Mouse (Mus musculus) stomach, postnatal 0 days (tissue): ENCODE data around the gene Gm49396. TPM values are rescaled to one million over a fixed set of nuclear protein-coding genes. Genes with fewer than 3 reads are reported as not detected.

Source experiments
- ATAC-seq: fragments of 200-750 bp; cut with Nextera tagmentation; 2 replicates; pipeline ENCODE4 v1.8.0; 2017; ENCODE audit not compliant: low FRiP score, low TSS enrichment
- DNase-seq: peaks from one replicate; pipeline ENCODE4 v3.0.0-alpha.2; 2016; ENCODE audit warnings: low spot score
- H3K27ac ChIP-seq: fragments of 300-500 bp; sonication (generic); replicated peaks from 2 replicates; pipeline ENCODE4 v1.5.1; 2014; ENCODE audit warnings: mild to moderate bottlenecking, control low read depth
- H3K27me3 ChIP-seq: fragments of 300-500 bp; sonication (generic); 2 replicates; pipeline ENCODE4 v1.6.1; 2014; ENCODE audit warnings: low read length; ENCODE audit not compliant: control insufficient read depth, insufficient read depth
- H3K36me3 ChIP-seq: fragments of 300-500 bp; sonication (generic); 2 replicates; pipeline ENCODE4 v1.6.1; 2014; ENCODE audit warnings: low read length, mixed read lengths; ENCODE audit not compliant: control insufficient read depth, insufficient read depth
- H3K4me1 ChIP-seq: fragments of 300-500 bp; sonication (generic); replicated peaks from 2 replicates; pipeline ENCODE4 v1.6.1; 2014; ENCODE audit warnings: antibody characterized with exemption; ENCODE audit not compliant: control insufficient read depth, insufficient read depth
- H3K4me2 ChIP-seq: fragments of 300-500 bp; sonication (generic); replicated peaks from 2 replicates; pipeline ENCODE4 v1.6.1; 2014; ENCODE audit warnings: low read depth, mild to moderate bottlenecking, control low read depth, moderate library complexity
- H3K4me3 ChIP-seq: fragments of 300-500 bp; sonication (generic); 2 replicates; pipeline ENCODE4 v1.5.1; 2014; ENCODE audit warnings: low read depth, low read length, control low read depth
- H3K9ac ChIP-seq: fragments of 300-500 bp; sonication (generic); 2 replicates; pipeline ENCODE4 v1.6.1; 2014; ENCODE audit warnings: mild to moderate bottlenecking, low read length, control low read depth, mixed read lengths
- H3K9me3 ChIP-seq: fragments of 300-500 bp; sonication (generic); 2 replicates; pipeline ENCODE4 v1.6.1; 2016; ENCODE audit warnings: low read length; ENCODE audit not compliant: control insufficient read depth
- CTCF ChIP-seq: IDR thresholded peaks from 2 replicates; pipeline ENCODE4 v1.5.1; 2016; ENCODE audit warnings: antibody characterized with exemption, low read depth, mild to moderate bottlenecking, moderate library complexity
- EP300 ChIP-seq: optimal IDR thresholded peaks from 2 replicates; pipeline ENCODE3; 2016; ENCODE audit warnings: antibody characterized with exemption
- WGBS: fragments of 180-500 bp; shearing (Covaris S2); extraction: QIAGEN DNeasy Blood & Tissue Kit; methylation state at CpG from one replicate; pipeline ENCODE4 v1.1.7; 2014; 5-methylcytosine and 5-hydroxymethylcytosine counted together
- polyA plus RNA-seq: library from polyadenylated mRNA; unstranded; fragments of >200 nt; fragmentation: Nextera tagmentation; extraction: Ambion mirVana; gene quantifications from 2 replicates; pipeline ENCODE4 v1.2.1, GENCODE M21; 2015

Gene Gm49396
- polyA plus RNA-seq, 1 experiment from 2014 or later, result 2.5 TPM

- H3K4me3 ChIP-seq, result no peak overlapping the region
- H3K27ac ChIP-seq, result no peak overlapping the region
- H3K9ac ChIP-seq, result no peak overlapping the region
- peaks cover 68% of the 10 kb centered on the region for H3K36me3 ChIP-seq
- H3K4me2 ChIP-seq, result no peak overlapping the region
- DNase-seq (no peak), ATAC-seq (no peak)
- H3K9me3 ChIP-seq, result no peaks in the 10 kb centered on the region
- TF ChIP-seq EP300, result no peak
- TF ChIP-seq CTCF, result no peak
- WGBS, result 89% methylated on average over 5 of the region's 5 CpGs
- H3K27me3 ChIP-seq, result no peaks in the 10 kb centered on the region
- no peaks in the 10 kb centered on the region for H3K4me1 ChIP-seq
Observed at GRCm38 (mm10) chr7:30572389-30572788, 9.2 kb downstream of the Gm49396 start.

- ATAC-seq (no peak), DNase-seq (no peak)
- no peak overlapping the region for H3K27ac ChIP-seq
- 64% methylated on average over 2 of the region's 2 CpGs for WGBS
- H3K4me3 ChIP-seq, result no peak overlapping the region
- H3K4me2 ChIP-seq, result no peak overlapping the region
- TF ChIP-seq CTCF (no peak), EP300 (no peak)
- H3K9ac ChIP-seq, result no peak overlapping the region
- no peaks in the 10 kb centered on the region for H3K4me1 ChIP-seq
- H3K27me3 ChIP-seq, result no peaks in the 10 kb centered on the region
- H3K36me3 ChIP-seq, result peaks cover 69% of the 10 kb centered on the region
- H3K9me3 ChIP-seq, result no peaks in the 10 kb centered on the region
Observed at GRCm38 (mm10) chr7:30572969-30573368, 9.8 kb downstream of the Gm49396 start.

- Histone ChIP-seq H3K9me3 (no peaks in the 10 kb centered on the region), H3K4me1 (no peaks in the 10 kb centered on the region), H3K4me2 (no peak overlapping the region), H3K9ac (no peak overlapping the region), H3K27ac (no peak overlapping the region), H3K4me3 (no peak overlapping the region), H3K36me3 (peaks cover 81% of the 10 kb centered on the region), H3K27me3 (no peaks in the 10 kb centered on the region)
- ATAC-seq (no peak), DNase-seq (no peak)
- WGBS, result 92% methylated on average over 8 of the region's 8 CpGs
- TF ChIP-seq CTCF (no peak), EP300 (no peak)
Observed at GRCm38 (mm10) chr7:30579950-30580349, 16.8 kb downstream of the Gm49396 start.

- no peaks in the 10 kb centered on the region for H3K9me3 ChIP-seq
- H3K4me1 ChIP-seq, result no peaks in the 10 kb centered on the region
- H3K27me3 ChIP-seq, result no peaks in the 10 kb centered on the region
- H3K27ac ChIP-seq, result no peak overlapping the region
- peaks cover 73% of the 10 kb centered on the region for H3K36me3 ChIP-seq
- 92% methylated on average over 16 of the region's 16 CpGs for WGBS
- TF ChIP-seq CTCF (no peak), EP300 (no peak)
- DNase-seq (no peak), ATAC-seq (no peak)
- no peak overlapping the region for H3K4me2 ChIP-seq
- H3K9ac ChIP-seq, result no peak overlapping the region
- no peak overlapping the region for H3K4me3 ChIP-seq
Observed at GRCm38 (mm10) chr7:30581547-30581946, 18.4 kb downstream of the Gm49396 start.

- no peaks in the 10 kb centered on the region for H3K9me3 ChIP-seq
- H3K4me2 ChIP-seq, result no peak overlapping the region
- H3K27ac ChIP-seq, result no peak overlapping the region
- H3K27me3 ChIP-seq, result no peaks in the 10 kb centered on the region
- ATAC-seq (no peak), DNase-seq (no peak)
- H3K4me1 ChIP-seq, result 0 out of 2 replicates have a peak, but pooled peaks cover 3% of the 10 kb centered on the region
- WGBS, result 93% methylated on average over 10 of the region's 10 CpGs
- no peak overlapping the region for H3K4me3 ChIP-seq
- TF ChIP-seq CTCF (no peak), EP300 (no peak)
- H3K36me3 ChIP-seq, result peaks cover 52% of the 10 kb centered on the region
- H3K9ac ChIP-seq, result no peak overlapping the region
Observed at GRCm38 (mm10) chr7:30584339-30584738, 21.2 kb downstream of the Gm49396 start.

- TF ChIP-seq EP300 (no peak), CTCF (no peak)
- Histone ChIP-seq H3K27me3 (no peaks in the 10 kb centered on the region), H3K4me3 (no peak overlapping the region), H3K36me3 (peaks cover 43% of the 10 kb centered on the region), H3K4me1 (peaks cover 3% of the 10 kb centered on the region; the same call in 1 of the 2 replicates), H3K9ac (no peak overlapping the region), H3K27ac (no peak overlapping the region), H3K9me3 (no peaks in the 10 kb centered on the region), H3K4me2 (no peak overlapping the region)
- WGBS, result 99% methylated on average over 7 of the region's 7 CpGs
- no peak for DNase-seq
- no peak for ATAC-seq
Observed at GRCm38 (mm10) chr7:30585170-30585569, 22.0 kb downstream of the Gm49396 start.
